Mouse (Mus musculus): ENCODE measurements around the gene Tmem30c.

GRCm38 (mm10) chr16:57278976-57279626 lies 13.6 kb downstream of the Tmem30c start:
- TF ChIP-seq POLR2A (IDR thresholded peaks at IDR 0.05; ENCODE audit: borderline replicate concordance, low read depth, low read length): no peak
- TF ChIP-seq CTCF (IDR thresholded peaks at IDR 0.05; ENCODE audit: low read depth, low read length): no peak
